Mouse (Mus musculus) kidney, postnatal 36 days (tissue): Measurements from ENCODE around the gene Zfp189.
"Not testable (repeated sequence)": the region's sequence is repeated elsewhere in the genome, so short reads cannot be mapped to it uniquely, and the experiment has no call there.

Experiments
- DNase-seq, 2 experiments: peaks; one replicate each; pipeline ENCODE4 v3.0.0; 2021 to 2022; ENCODE audit warnings: mixed read lengths in 2 of 2

The Zfp189 gene

GRCm38 (mm10) chr4:49520572-49521340 is at the start of gene Zfp189, which contains the start of gene Mrpl50:
TSS of gene Zfp189 (plus strand) at chr4:49521176.
TSS of gene Mrpl50 (minus strand) at chr4:49521093.
- peak; percentile 94 to 98 for DNase-seq

GRCm38 (mm10) chr4:49473435-49474100 is 47.4 kb upstream of the Zfp189 start, which contains the start of gene Acnat1:
TSS of gene Acnat1 (minus strand) at chr4:49473912.
- peak; percentile 71 to 72 for DNase-seq

DNA sequence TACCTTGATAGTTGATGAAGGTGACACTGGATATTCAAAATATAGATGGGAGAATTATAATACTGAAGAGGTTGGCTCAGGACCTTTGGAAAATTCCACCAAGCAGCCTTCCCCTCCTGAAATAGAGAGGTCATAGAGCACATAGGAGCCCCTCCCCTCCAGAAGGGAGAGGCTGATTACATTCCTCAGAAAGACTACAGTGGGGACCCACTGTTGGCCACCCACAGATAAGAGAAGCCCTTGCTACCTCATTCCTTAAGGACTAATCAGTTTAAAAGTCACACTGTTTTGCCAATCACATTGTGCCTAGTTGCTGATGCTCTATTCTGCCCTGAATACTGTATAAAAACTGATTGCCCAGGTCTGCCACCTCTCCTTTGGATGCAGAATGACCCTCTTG is 46.4 kb upstream of the Zfp189 start:
- no peak for DNase-seq

DNA sequence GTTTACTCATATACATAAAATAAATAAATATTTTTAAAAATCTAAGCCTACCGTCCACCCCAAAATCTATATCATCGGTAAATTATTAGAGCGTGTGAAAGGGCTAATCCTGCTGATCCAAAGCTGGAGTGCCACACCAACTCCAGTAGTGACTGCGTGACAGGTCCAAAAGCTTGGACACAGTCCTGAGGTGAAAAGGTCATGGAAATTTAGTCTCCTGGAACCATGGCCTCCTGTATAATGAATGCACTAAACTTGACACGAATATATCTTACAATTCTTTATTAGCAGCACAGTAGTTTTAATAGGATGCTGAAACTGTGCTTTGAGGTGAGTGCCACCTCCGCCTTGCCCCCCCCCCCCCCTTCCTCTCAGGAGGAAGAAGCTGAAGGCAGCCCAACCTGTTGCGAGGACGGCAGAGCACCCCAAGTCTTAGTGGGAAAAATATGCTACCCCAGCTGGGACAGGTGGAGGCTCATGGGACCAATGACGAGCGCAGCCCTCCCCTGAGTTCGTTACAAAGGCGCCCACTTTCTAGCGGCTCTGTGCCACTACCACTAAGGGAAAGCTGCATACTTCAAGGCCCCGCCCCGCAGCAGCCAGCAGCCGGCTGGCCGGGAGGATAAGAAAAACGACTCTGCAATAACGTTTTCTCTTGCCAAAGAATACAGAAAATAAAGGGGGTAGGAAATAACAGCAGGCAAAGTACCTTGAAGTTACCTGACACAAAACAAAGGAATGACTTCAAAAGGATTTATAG is 42.7 kb upstream of the Zfp189 start:
- peak; percentile 41 to 72 for DNase-seq

GRCm38 (mm10) chr4:49479035-49479434 is 41.9 kb upstream of the Zfp189 start:
- DNase-seq: not testable (repeated sequence)

DNA sequence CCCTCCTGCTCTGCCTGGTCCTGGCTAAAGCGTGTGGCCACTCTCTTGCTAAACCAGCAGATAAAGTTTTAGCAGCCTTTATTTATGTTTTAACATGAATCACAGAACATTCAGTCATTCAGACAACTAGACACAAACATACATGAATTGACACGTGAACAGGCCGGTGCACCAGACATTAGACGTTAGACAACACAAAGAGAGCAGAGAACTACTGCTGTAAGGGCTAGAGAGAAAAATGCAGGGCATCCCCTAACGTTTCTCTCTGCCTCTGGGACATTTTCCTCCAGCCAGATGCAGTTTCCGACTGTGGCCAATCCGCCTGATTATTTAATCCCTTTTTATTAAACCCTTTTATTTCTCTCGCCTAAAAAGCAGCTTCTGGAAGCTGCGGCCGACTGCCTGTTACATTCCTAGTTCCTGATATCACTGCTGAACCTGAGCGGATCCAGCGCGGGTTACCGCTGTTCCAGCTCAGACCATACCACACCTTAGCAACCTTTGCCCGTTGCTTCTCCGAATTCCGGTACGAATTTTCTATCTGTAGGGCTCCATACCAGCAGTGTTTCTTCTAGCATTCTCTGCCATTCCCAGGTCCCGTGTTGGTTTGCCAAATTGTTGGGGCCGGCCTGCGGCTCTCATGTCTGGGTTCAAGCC is 40.7 kb upstream of the Zfp189 start:
- peak; percentile 41 to 56 for DNase-seq

GRCm38 (mm10) chr4:49480896-49481295 is 40.1 kb upstream of the Zfp189 start:
- DNase-seq: no peak

DNA sequence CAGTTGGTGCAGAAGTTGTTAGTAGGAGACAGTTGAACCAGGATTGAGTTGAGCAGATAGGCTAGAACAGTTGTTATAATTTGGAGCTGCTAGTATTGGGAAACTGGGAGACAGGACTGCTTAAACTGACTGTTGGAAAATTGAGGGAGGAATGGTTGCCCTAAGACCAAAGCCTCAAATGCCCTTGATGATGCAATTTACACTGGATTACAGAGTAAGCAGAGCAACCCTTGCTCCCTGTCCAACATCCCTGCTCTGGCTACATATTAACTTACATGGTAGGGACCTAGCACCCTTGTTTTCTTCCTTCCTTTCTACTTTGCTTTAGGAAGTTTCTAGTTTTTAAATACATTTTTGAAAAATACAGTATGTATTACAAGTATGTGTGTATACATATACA is 35.5 kb upstream of the Zfp189 start:
- DNase-seq: peak; percentile 60 to 87

GRCm38 (mm10) chr4:49485934-49486650 is 34.9 kb upstream of the Zfp189 start:
- DNase-seq: not testable (repeated sequence)

DNA sequence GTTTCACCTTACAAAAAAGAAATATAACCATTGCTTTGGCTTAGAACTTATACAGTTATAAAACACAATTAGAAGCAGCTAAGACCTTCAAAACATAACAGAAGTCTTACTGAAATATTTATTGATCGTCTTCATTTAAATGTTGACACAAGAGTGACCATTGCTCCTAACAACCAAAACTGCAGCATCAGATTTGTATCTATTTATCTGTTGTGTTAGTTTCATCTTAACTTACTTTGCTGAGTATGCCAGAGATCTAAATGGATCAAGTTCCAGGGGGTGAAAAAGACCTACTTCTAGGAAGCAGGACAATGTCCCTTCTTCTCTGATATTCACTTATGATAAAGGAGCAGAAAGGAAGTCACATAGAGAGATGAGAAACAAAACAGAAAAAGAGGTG is 17.4 kb upstream of the Zfp189 start:
- no peak for DNase-seq

- DNase-seq: no peak
Observed at GRCm38 (mm10) chr4:49506386-49506785, 14.6 kb upstream of the Zfp189 start, which contains the start of gene Baat. TSS of gene Baat (minus strand) at chr4:49506557.

DNA sequence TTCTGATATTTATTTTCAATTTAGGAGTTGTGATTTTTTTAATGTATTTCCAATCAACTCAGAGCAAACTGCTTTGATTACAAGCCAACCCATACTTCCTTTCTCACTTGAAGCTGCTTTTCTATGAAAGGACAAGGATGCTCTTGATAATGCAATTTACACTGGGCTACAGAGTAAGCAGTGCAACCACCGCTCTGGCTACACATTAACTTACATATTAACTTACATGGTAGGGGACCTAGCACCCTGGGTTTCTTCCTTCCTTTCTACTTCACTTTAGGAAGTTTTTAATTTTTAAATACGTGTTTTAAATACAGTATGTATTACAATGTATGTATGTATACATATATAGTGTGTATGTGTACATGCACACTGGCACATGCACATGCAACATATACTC is 11.8 kb upstream of the Zfp189 start:
- peak in 1 of 2 experiments; percentile 57 for DNase-seq

DNA sequence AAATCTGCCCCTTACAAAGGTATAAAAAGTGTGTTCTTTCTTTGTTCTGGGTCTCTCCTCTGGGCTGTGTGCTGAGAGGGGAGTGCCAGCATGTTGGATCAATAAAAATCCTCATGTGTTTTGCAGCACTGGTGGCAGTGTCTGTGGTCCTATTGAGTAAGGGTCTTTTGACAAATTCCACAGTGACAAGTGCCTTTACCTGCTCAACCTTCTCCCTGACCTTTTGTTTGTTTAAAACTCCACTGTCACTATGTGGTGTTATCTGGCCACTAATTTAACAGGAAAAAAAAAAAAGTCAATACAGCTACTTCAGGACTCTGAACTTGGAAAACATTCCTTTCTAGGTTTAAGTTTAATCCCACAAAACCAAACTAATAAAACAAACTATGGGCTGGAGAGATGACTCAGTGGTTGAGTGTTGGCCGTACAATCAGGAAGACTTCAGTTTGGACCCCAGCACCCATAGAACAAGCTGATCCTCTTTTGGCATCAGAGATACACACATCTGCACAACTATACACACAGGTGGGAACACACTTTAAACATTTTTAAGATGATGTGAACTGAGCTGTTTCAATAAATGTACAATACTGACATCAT is 10.6 kb upstream of the Zfp189 start:
- peak in 1 of 2 experiments; percentile 29 for DNase-seq

GRCm38 (mm10) chr4:49512636-49513035 is 8.3 kb upstream of the Zfp189 start:
- DNase-seq: no peak

DNA sequence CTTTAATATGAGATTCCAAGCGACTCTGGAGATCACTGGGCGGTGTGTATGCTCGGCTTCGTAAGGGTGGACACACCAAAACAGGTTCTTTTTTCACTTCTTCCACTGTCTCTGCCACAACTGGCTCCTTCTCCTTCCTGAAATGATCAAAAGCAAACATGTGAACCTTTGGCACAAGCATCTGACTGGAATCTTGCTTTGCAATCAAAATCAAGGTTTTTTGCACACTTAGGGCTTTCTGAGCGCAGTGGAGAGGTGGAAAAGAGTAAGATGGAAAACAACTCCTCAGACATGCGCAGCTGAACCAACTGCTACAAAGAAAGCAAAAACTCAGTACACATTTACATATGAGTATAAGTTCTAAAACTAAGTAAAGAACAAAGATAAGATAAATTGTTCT is 6.5 kb upstream of the Zfp189 start:
- DNase-seq: peak; percentile 10 to 50

GRCm38 (mm10) chr4:49519476-49519875 is 1.5 kb upstream of the Zfp189 start:
- peak in 1 of 2 experiments; percentile 19 for DNase-seq

DNA sequence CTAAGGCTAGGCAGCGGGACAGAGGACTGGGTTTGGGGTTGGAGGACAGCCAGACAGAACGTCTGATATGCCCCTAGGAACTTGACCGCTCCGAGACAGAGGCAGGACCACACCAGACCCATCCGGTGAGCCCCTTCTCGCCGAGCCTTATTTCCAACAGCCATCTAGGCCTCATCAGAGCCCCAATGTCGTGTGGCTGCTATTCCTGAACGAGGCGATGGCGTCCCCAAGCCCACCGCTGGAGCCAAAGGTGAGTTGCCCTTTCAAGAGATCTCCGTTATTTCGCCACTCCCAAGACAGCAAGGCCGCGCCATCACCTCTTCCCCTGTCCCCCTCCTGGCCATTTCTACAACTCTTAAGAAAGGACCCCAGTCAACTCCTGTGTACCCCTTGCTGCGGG is 370 bp downstream of the Zfp189 start:
- DNase-seq: no peak

- peak in 1 of 2 experiments; percentile 45 for DNase-seq
Observed at GRCm38 (mm10) chr4:49522576-49522975, 1.6 kb downstream of the Zfp189 start.

DNA sequence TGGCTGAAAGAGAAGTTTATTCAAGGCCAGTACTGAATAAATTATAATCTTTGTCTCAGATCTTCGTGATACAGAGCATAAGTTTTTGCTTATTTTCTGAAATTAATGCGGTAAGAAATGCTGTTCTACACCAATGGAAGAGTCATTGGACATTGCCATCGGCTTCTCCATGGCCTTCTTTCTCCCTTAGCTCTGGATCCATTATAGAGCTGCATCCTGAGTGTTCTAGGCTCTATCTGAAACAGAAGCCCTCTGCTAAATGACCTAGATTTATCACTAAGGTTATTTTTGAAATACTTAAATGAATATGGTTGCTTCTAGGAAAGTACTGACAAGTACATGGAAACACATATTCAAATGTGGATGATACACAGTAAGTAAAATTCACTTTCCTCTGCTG is 14.1 kb downstream of the Zfp189 start:
- DNase-seq: no peak

DNA sequence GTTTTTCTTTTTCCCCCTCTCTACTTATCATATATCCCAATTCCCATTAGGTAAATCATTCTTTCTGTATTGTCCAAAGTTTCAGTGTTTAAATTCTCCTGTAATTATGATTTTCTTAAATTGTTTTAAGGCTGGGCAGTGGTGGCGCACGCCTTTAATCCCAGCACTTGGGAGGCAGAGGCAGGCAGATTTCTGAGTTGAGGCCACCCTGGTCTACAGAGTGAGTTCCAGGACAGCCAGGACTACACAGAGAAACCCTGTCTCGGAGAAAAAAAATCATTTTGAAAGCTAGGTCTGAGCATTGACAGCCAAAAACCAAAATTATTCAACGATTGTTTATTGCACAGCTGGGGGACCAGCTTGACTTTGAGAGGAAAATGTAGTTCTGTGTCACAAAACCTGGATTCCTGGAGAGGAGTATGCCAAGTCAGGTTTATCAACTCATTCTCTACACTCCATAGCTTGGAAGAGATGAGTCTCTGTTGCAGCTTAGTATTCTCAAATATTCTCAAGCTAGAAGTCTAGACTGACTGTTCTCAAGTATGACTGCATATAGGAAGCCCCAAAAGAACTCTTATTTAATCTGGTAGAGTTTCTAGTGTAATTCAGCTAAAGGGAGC is 14.8 kb downstream of the Zfp189 start:
- DNase-seq: no peak

DNA sequence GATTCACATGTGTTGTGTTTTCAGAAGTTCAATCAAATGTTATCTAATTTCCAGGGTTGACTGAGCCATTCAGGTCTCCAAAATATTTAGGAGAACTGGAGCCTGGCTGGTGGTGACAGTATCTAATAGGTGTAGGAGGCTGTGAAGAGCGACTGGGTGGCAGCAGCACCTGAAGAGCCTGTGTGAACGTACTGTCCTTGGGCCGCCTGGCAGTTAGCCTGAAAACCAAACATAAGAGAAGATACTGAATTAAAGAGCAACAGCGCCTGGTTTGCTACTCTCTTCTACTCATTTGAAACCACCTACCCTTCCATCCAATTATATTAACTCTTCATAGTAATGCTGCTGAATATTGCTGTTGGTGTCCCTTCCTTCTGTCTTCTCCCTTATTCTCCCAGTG is 15.7 kb downstream of the Zfp189 start:
- DNase-seq: peak in 1 of 2 experiments; percentile 34
